Mouse (Mus musculus) WW6 (cell line): ENCODE measurements around the gene Paics.

Experiments used
- DNase-seq: peaks from one replicate; pipeline ENCODE4 v3.0.0-alpha.2; 2013; ENCODE audit warnings: low read depth, low spot score

Gene Paics

DNA sequence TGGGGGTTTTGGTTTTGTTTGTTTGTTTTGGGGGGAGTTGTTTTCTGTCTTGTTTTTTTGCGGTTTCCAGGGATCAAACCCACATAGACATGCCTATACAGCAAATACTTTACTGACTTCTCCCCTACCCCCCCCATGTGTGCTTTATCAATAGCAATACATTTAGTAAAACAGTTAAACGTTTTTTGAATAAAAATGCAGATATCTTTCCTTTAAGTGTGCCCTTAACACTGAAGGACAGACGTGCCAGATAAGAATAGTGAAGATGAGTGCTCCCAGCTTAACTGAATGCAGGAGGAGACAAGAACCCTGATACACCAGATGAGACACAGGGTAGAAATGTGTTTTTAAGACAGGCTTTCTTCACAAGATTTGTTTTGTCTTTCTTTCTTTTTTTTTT is 60.0 kb downstream of the Paics start:
- no peak for DNase-seq

DNA sequence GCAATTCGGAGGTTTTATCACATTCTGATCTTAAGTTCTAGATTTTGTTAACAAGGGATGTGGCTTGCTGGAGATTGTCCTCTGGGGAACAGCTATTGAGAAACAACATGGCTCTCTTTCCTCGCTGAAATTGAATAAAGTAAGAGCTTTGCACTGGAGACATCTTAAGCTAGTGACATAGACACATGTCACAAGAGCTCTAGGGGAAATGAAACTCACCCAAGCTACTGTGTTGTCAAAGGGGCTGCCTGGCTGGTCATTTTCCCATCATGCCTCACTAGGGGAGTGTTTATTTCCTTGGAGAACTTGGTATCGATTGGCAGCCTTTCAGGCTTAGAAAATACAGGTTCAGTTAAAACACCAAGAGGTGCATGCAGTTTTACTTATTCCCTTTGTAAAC is 62.1 kb downstream of the Paics start:
- DNase-seq: no peak

DNA sequence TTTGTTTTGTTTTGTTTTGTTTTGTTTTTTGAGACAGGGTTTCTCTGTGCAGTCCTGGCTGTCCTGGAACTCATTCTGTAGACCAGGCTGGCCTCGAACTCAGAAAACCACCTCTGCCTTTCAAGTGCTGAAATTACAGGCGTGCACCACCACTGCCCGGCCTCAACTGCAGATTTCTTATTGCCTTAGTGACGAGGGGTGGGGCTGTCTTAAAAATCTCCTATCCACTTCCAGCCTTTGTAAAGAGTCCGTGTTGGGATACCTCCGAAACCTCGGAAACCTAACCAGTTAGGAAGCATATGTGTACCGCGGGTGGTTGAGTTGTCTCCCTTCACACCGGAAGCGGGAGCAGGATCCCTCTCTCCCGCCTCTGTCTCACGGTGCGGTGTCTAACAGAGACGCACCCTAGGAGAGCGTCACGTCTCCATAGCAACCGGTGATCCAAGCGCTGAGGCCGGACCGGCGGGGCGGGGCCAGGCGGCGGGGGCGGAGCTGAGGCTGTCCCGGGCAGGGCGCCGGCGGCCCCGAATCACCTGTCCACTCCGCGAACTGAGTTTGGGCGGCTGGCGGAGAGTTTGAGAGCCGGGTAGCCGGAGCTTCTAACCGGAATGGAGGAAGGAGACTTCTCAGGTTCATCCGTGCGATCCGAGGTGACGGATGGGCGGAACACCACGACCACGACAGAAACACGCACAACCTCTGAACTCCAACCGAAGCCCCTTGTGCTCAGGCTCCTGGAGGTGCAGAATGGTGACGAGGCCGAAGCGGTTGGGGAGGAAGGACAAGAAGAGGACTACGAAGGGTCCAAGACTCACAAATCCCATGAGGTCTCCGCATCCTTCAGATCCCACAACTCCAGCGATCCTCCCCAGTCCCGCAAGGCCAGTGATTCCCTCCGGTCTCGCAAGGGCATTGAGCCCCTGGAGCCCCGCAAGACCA is 64.7 kb downstream of the Paics start, which contains the start of gene Thegl:
Thegl (plus strand) TSS at position 480 of the 939 bp plus-strand sequence.
- DNase-seq: peak; percentile 40
